Mouse (Mus musculus) bone marrow, adult 2 months (tissue): ENCODE measurements around the gene Hsd11b1.

ENCODE experiments used
- CTCF ChIP-seq: fragments of 200-500 bp; IDR thresholded peaks from 2 replicates; pipeline ENCODE4 v1.5.1; 2011; ENCODE audit warnings: low read length, control low read depth; ENCODE audit not compliant: control insufficient read depth, insufficient read depth
- POLR2A ChIP-seq: fragments of 200-500 bp; IDR thresholded peaks from 2 replicates; pipeline ENCODE4 v1.6.1; 2011; ENCODE audit warnings: low read depth, mild to moderate bottlenecking, control low read depth, low read length, borderline replicate concordance; ENCODE audit not compliant: control insufficient read depth

DNA sequence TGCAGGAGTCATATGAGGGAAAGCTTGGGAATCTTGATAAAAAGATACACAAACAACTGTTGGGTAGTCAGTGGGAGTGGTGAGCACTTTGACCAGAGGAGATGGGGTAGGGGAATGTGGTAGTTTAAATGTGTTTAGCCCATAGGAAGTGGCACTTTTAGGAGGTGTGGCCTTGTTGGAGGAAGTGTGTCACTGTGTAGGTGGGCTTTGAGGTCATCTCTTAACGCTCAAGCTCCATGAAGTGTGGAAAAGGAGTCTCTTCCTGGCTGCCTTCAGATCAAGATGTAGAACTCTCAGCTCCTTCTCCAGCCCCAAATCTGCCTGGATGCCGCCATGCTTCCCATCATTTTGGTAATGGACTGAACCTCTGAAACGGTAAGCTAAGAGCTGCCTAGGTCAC is 56.4 kb downstream of the Hsd11b1 start, which contains the start of gene Lamb3:
- TF ChIP-seq CTCF, result no peak
- no peak for TF ChIP-seq POLR2A
